Mouse (Mus musculus) thymus, postnatal 10 days (tissue): ENCODE results near the gene Cep152.

Source experiments
- DNase-seq, 2 experiments: peaks; one replicate each; pipeline ENCODE4 v3.0.0; 2021; ENCODE audit warnings: low spot score in 2 of 2

The Cep152 gene

DNA sequence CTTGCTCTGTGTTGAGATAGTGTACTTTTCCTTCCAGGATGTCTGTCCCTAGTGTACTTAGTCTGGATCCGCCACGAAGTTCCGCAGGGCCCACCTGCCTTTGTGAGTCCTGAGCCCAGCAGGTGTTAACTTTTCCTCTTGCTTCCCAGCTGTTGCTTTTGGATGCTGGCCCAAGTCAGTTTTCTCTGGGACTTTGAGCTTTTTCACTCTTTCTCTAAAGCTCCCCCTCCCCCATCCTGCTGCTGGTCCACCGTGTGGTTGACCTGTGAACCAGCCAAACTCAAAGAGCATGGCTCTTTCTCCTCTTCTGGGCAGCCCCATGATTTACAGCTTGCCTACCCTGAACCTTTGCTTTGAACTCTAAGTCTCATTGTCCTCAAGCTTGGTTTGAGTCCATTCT is 1.6 kb upstream of the Cep152 start:
- no peak for DNase-seq

- no peak for DNase-seq
Observed at GRCm38 (mm10) chr2:125624127-125624685, 707 bp downstream of the Cep152 start.

DNA sequence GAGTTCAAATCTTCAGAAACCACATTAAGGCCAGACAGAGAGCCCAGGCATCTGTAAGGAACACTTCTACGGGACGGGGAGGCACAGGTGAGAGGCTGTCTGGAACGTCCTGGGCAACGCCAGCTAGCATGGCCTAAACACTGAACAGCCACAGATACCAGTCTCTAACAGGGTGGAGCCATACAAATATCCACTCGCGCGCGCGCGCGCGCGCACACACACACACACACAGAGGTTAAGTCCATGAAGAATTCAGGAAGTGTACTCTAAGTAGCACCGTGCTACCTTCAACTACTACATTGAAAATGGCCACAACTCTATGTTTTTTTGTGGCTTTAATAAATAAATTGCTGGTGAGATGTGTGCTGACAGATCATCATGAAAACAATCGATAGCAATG is 1.7 kb downstream of the Cep152 start:
- no peak for DNase-seq

- DNase-seq, result no peak
Observed at GRCm38 (mm10) chr2:125620213-125620907, 4.6 kb downstream of the Cep152 start.

DNA sequence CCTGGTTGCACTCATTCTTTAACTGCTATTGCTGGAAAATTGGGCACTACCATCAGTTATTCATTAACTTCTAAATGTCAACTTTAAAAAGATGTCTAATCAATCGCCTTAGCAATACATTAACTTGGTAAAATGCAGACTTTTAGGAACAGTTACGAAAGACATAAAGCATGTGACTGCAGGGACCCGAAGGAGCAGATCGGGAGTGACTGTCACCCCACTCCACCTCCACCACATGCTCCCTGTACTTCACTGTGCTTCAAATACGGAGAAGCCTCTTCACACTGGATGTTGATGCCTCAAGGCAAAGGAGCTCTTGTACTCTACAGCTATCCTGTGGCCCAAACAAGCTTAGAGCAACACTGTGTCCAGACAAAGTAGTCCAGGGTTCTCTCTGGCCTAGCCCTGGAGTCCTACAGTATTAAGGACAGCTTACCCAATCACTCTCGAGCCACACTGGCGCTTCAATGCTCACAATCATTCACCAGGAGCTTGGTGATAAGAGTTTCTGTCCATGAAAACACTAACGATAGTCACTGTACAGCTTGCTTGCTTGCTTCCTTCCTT is 9.0 kb downstream of the Cep152 start:
- no peak for DNase-seq

DNA sequence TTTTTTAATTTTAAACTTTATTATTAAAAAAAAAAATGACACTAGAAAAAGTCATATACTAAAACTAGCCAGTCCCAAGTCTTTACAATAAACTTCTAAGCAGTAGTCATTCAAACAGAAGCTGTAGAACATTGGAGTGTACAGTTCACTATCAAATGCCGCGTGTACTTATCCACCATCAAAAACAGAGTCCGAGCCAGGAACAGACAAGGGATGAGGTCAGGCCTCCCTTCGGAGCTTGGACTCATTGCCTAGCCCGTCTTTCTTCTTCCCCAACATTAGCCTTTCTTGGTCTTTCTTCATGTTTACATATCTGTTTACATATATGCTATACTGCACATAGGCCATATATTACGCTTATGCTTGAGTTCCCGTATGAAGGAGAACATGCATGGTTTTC is 9.5 kb downstream of the Cep152 start:
- DNase-seq, result no peak

DNA sequence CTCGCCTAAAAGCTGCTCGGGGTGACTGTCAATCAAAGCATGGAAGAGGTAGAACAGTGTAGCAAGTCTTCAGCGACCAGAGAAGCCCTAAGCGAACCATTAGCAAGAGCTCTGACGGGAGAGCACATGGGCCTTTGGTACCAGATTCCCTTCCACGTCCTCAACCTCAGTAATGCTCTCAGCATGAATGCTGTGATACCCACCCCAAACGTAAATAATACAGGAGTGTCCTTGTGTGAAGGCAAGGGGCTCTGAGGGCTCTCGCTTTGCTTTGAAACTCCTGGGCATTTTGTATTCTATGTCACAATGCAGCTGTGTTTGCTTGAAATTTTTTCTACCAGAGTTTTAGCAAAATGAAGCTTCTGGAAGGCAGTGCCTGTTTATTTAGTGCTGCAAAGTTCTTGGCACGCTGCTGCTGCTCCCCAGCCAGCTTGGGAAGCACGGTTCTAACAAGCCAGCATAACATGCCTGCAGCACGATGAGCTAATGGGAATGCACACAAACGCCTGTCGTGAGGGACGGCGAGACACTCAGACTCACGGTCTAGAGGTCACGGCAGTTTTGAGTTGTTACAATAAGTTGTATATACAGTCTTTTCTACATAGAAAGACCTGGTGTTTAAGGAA is 18.6 kb downstream of the Cep152 start:
- DNase-seq, result no peak

GRCm38 (mm10) chr2:125604646-125605045 is 20.3 kb downstream of the Cep152 start:
- peak in 1 of 2 experiments; percentile 12 for DNase-seq

- DNase-seq, result no peak
Observed at GRCm38 (mm10) chr2:125602970-125603369, 21.9 kb downstream of the Cep152 start.

GRCm38 (mm10) chr2:125598958-125599357 is 26.0 kb downstream of the Cep152 start:
- no peak for DNase-seq

GRCm38 (mm10) chr2:125598251-125598650 is 26.7 kb downstream of the Cep152 start:
- no peak for DNase-seq

DNA sequence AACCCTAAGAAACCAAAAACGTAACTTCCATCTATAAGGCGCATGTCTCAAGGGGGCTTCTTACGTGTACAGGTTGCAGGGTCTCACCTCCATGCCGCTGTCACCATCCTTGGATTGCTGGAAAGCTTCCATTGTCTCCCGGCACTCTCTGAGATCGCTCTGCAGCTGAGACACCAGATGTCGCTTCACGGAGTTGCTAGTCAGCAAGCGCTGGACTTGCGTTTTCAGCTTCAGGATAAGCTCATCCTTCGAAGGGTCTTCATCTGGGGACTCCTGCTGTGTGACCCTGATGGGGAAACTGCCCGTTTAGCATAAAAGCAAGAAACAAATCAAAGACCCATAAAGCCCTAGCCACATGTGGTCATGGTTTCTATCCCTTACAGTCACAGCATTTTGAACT is 30.1 kb downstream of the Cep152 start:
- no peak for DNase-seq

GRCm38 (mm10) chr2:125594072-125594471 is 30.8 kb downstream of the Cep152 start:
- no peak for DNase-seq

GRCm38 (mm10) chr2:125591895-125592294 is 33.0 kb downstream of the Cep152 start:
- no peak for DNase-seq

DNA sequence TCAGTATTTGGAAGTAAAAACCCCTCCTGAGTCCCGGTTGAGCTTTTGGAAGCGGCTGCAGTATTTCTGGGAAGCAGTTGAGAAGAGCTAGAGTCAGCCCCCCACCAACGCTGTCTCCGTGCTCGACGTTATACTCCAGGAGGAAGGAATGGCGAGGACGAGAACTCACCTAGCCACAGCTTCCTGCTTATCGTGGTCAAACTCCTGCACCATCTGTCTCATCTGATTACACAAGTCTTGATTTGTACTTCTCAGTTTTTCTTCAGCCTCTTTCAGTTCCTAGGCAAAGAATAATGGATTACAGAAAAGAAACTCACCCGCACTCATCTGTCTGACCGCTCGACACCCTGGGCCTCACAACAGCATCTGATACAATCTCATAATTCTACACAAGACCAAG is 35.6 kb downstream of the Cep152 start:
- DNase-seq, result no peak

GRCm38 (mm10) chr2:125581081-125581480 is 43.8 kb downstream of the Cep152 start:
- no peak for DNase-seq

DNA sequence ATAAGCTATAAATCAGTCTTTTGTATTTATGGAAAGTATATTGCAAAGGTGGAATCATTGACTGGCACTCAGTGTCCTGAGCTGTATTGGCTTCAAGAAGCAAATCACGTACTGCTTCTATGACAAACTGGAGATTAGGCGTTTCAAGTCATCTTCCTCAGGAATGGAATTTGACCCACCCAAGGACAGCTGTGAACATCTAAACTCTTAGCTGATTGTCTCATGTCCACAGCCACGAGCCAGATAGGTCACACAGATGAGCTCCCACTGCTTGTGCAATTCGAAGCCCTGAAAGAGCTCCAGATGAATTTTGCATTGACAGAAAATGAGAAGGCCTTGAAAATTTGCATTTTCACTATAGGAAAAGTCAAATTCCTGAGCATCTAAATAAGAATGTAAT is 47.2 kb downstream of the Cep152 start:
- DNase-seq, result no peak

- no peak for DNase-seq
Observed at GRCm38 (mm10) chr2:125576498-125576897, 48.4 kb downstream of the Cep152 start.

GRCm38 (mm10) chr2:125575766-125576165 is 49.1 kb downstream of the Cep152 start:
- DNase-seq, result no peak

GRCm38 (mm10) chr2:125563884-125564283 is 61.0 kb downstream of the Cep152 start:
- DNase-seq, result no peak

DNA sequence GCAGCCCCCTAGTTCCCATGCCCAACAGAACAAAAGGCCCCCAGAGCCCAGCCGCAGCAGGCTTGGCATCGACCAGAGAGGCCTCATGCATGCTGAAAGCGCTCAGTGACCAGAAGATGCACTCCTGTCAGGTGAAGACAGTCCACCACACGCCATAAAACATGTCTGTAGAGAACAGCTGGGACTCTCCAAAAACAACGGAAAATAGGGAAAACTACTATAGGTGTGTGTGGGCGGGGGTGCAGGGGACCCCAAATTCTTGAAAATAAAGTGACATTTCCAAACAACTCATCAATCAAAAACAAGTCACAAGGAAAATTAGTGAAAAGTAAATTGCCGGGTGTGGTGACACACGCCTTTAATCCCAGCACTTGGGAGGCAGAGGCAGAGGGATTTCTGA is 62.5 kb downstream of the Cep152 start:
- DNase-seq, result no peak

DNA sequence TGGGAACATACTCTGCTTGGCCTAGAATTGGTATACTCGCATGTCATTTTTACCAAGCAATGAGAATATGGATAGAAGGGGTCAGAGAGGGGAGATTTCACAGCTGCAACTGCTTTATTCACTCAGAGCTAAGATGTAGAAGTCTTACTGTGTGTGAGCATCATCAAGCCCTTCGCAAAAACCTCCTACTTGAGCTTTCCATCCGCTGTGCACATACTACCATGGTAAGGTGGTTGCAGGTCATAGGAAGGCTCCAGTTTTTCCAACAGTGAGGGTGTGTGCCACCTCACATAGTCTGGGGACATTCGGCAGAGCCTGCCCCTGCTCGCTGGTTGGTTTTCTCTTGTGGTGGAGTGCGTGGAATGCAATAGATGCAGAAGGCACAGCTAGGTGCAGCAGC is 64.9 kb downstream of the Cep152 start:
- DNase-seq, result no peak
